Mouse (Mus musculus): ENCODE results near the gene Cecr2.
"Not testable (repeated sequence)": the region's sequence is repeated elsewhere in the genome, so short reads cannot be mapped to it uniquely, and the experiment has no call there.

Cecr2 gene

GRCm38 (mm10) chr6:120665816-120666760, at the start of gene Cecr2:
Cecr2 (plus strand) TSS chr6:120666369.
- peak; percentile 83 for DNase-seq (ENCODE audit: inconsistent ontology term)

DNA sequence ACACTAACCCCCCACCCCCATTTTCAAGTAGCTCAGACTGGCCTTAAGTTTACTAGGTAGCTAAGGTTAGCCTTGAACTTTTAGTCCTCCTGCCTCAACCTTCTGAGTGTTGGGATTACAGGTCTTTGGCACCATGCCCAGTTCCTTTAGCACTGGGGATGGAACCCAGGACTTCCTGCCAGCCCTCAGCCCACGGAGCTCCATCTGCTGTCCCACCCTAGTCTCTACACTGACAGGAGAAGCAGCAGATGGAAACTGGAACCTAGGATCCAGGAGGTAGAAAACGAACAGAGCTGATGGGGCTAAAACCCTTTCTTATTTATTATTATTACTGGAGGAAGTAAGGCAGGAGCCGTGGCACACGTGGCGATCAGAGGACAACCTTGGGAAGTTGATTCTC, 48.6 kb upstream of the Cecr2 start:
- no peak for DNase-seq (ENCODE audit: inconsistent ontology term)

DNA sequence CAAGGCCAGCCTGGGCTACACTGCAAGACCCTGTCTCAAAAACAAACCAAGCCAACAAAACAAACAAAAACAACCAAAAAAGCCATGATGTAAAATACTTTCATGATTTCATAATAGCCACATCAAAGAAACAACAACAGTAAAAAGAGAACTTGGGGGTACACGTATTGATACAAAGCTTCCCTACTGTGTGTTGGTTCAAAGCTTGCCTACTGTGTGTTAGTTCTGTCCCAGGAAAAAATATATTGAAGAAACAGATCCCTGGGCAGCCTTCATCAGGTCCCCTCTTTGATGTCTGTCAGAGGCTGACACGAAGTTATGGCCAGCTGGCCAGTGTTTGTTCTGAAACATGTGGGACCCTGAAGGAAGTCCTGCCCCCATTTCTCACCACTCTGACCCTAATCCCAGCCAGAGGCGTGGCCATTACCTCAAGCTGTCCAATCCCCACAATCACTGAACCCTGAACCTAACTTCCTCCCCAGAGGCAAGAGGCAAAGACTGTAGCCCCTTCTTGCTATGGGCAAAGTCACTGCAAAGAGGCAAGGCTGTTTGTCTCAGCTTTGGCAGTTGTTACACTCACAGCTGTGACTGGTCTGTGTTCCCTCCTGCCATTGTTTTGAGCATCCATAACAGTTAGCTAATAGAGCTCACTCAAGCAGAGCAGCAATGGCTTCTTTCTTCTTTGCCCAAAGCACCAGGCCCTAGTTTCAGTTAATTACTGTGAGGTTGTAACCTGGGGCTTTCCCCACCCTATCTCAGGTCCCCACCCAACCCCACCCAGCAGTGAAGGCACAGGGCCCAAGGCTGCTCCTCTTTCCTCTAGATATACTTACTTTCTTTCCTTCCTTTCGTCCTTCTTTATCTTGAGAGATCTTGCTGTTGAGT, 47.4 kb upstream of the Cecr2 start:
- DNase-seq (ENCODE audit: inconsistent ontology term) = no peak

GRCm38 (mm10) chr6:120620193-120620592, 46.0 kb upstream of the Cecr2 start:
- no peak for DNase-seq (ENCODE audit: inconsistent ontology term)

GRCm38 (mm10) chr6:120625081-120625480, 41.1 kb upstream of the Cecr2 start:
- no peak for DNase-seq (ENCODE audit: inconsistent ontology term)

GRCm38 (mm10) chr6:120627096-120627495, 39.1 kb upstream of the Cecr2 start:
- no peak for DNase-seq (ENCODE audit: inconsistent ontology term)

GRCm38 (mm10) chr6:120628963-120629362, 37.2 kb upstream of the Cecr2 start:
- no peak for DNase-seq (ENCODE audit: inconsistent ontology term)

DNA sequence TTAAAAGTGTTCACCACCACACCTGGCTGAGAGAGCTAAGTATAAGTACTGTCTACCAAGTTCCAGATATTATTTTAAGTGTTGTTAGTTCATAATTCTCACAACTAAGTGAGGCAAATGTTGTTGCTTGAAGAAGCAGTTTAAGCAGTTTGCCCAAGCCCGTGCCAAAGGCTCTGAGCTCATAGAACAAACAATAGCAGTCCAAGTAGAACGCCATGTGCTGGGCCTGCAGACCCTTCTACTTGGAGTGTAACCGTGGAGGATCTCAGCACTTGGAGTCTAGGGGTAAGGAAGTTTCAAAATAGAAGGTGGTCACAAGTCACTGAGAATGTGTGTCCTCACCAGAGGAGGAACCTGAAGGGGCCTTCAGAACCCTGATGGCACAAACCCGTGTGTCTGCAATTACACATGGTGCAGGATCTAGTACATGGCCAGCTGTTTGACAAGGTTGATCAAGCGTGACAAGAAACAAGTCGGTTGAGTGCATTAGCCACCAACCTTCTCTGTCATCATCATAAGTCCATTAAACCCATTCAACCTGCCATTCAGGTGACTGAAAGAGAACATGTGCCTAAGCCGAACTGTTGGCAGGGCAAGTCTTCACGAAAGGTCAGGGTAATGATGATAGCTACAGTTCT, 30.7 kb upstream of the Cecr2 start:
- DNase-seq (ENCODE audit: inconsistent ontology term) = no peak

DNA sequence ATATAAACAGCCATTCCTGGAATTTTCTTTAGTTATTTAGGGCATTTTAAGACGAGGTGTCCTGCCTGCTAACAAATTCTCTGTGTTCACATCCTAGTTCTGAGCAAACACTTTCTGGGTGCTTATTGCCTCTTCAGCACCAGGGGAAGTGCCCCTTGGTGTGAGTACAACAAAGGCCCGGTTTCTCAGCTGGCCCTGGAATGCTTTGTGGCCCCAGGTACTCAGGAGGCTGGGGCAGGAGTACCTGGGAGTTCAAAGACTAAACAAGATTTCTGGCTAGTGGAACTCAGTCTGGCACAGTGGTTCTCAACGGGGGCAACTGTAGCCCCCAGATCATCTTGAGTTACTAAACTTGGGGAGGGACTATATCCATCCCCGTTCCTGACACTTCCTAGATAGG, 26.6 kb upstream of the Cecr2 start:
- no peak for DNase-seq (ENCODE audit: inconsistent ontology term)

DNA sequence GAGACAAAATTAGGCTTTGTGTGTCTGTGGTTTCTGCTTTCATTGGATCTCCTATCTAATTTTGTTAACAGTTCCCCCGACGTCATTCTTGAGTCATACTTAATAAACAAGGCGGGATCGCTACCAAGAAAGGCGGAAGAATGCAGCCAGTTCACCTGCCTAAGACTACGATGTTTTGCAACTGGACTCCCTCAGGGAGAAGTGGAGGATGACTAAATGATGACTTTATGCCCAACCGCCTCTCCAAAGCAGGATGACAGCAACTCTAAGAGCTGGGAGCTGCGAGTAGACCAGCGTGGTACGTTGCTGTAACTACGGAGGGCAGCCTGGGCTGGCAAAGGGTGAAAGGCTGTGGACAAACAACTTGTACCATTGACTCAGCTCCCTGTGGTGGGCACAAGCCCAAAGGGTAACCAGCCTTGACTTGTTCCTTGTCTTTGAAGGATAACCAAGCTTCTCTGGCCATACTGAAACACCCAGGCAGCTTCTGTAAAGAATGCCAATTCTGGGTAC, 24.2 kb upstream of the Cecr2 start:
- peak; percentile 25 for DNase-seq (ENCODE audit: inconsistent ontology term)

- DNase-seq (ENCODE audit: inconsistent ontology term) = no peak
These were observed 22.4 kb upstream of the Cecr2 start for GRCm38 (mm10) chr6:120643776-120644175.

GRCm38 (mm10) chr6:120644346-120645299, 21.5 kb upstream of the Cecr2 start:
- no peak for DNase-seq (ENCODE audit: inconsistent ontology term)

GRCm38 (mm10) chr6:120647246-120648028, 18.7 kb upstream of the Cecr2 start:
- not testable (repeated sequence) for DNase-seq (ENCODE audit: inconsistent ontology term)

DNA sequence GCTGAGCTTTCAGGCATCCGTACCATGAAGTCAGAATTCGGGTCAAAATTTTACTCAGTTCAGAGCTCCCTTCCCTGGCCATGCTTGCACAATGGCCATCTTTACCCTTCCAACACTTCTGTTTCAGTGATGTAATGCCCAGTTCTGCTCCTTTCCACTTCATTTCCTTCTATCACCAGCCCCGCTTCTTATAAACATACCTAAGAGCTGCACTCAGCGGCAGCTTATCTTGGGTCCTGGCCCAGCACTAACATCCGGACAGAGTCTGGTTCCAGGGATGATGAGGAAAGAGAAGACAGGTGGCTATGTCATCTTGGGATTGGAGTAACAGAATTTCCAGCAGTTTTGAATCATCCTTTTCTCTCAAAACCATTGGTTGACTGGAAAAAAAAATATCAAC, 18.0 kb upstream of the Cecr2 start:
- DNase-seq (ENCODE audit: inconsistent ontology term) = no peak

DNA sequence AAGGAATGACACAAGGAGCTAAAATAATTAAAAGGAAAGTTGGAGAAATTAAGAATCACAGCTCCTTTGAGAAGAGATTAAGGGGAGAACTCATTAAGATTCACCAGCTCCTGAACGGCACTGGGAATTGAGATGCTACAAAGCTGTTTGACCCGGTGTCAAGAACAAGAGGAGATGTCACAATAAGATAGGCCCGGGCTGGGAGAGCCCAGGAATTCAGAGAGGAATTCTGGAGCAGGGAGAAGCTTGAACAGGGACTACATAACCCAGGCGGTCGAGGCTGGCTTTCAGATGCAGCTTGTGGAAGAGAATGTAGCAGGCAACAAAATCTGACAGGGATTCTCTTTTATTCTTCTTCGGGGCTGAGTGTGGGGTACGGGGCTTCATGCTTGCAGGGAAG, 13.5 kb upstream of the Cecr2 start:
- peak; percentile 36 for DNase-seq (ENCODE audit: inconsistent ontology term)

DNA sequence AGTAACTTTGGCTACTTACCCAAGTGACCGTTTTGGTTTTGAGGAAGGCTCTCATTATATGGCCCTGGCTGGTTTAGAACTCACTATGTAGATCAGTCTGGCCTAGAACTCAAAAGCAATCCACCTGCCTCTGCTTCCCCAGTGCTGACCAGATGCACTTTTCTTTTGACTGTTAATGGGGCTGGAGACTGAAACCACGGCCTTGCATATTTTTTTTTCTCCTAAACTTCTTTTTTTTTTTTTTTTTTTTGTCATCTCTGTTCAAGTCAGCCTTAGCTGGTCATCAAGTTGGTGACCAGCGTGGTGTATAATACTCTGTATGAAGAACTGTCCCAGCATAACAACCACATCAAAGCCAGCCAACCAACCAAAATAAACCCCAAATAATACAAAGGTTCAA, 10.5 kb upstream of the Cecr2 start:
- DNase-seq (ENCODE audit: inconsistent ontology term) = no peak

DNA sequence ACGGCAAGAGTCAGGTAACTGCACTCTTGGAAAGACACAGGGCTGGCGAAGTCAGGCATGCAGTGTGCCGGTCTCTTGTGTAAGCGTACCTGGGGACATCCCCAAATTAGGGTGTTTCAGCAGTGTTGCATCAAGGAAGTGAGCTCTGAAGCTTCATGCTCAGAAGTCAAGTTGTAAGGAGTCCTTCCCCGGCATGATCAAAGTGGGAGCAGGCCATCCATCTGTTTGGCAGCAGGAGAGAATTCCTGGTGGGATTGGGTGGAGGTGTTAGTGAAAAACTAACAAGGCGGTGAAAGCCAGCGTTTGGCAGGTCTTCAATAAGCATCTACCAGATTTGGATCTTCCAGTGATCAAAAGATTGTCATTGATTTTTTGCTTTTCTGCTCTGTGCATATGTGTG, 7.3 kb upstream of the Cecr2 start:
- no peak for DNase-seq (ENCODE audit: inconsistent ontology term)

GRCm38 (mm10) chr6:120665415-120665815, 754 bp upstream of the Cecr2 start:
- peak; percentile 73 for DNase-seq (ENCODE audit: inconsistent ontology term)

GRCm38 (mm10) chr6:120666761-120667421, 722 bp downstream of the Cecr2 start:
- peak; percentile 58 for DNase-seq (ENCODE audit: inconsistent ontology term)
